Mouse (Mus musculus): ENCODE data around the gene Timm8a2. TPM values are rescaled to one million over a fixed set of nuclear protein-coding genes. Genes with fewer than 3 reads are reported as not detected.

Timm8a2 gene
- polyA plus RNA-seq, 1 experiment from 2014 or later, result not detected

- no peak for ATAC-seq
- H3K4me1 ChIP-seq (replicated peaks), result no peaks in the 10 kb centered on the region
- H3K36me3 ChIP-seq, result no peaks in the 10 kb centered on the region
- H3K9me3 ChIP-seq, result no peaks in the 10 kb centered on the region
- no peak overlapping the region for H3K27ac ChIP-seq
- no peak overlapping the region for H3K9ac ChIP-seq (replicated peaks)
- 86% methylated on average over 5 of the region's 5 CpGs for WGBS
- H3K4me2 ChIP-seq (replicated peaks), result no peak overlapping the region
- H3K27me3 ChIP-seq, result no peaks in the 10 kb centered on the region
- no peak overlapping the region for H3K4me3 ChIP-seq (replicated peaks)
Measured at GRCm38 (mm10) chr14:122087956-122088355, 53.5 kb downstream of the Timm8a2 start.

Other genes starting within 250 kb of the Timm8a2 start
- 5.1 and 5.5 TPM in 2 replicates for gene Dock9, start 236.8 kb upstream of the Timm8a2 start, polyA plus RNA-seq (2015; fragmentation: Nextera tagmentation; extraction: Ambion mirVana)
- gene Ubac2, start 156.1 kb upstream of the Timm8a2 start, polyA plus RNA-seq (2015; fragmentation: Nextera tagmentation; extraction: Ambion mirVana), result 51.2 and 53.7 TPM in 2 replicates
- 0.24 TPM in 1 of 2 replicates, not detected in the other for gene Gpr18, start 118.9 kb upstream of the Timm8a2 start, polyA plus RNA-seq (2015; fragmentation: Nextera tagmentation; extraction: Ambion mirVana)
- 0.72 and 1.2 TPM in 2 replicates for gene Gpr183, start 69.5 kb upstream of the Timm8a2 start, polyA plus RNA-seq (2015; fragmentation: Nextera tagmentation; extraction: Ambion mirVana)
- gene Tm9sf2, start 72.4 kb downstream of the Timm8a2 start, polyA plus RNA-seq (2015; fragmentation: Nextera tagmentation; extraction: Ambion mirVana), result 105 and 111 TPM in 2 replicates
- gene Clybl, start 147.0 kb downstream of the Timm8a2 start, polyA plus RNA-seq (2015; fragmentation: Nextera tagmentation; extraction: Ambion mirVana), result 23.9 and 24.1 TPM in 2 replicates

All from midbrain, embryonic 13.5 days (tissue).